Comparison of ENCODE assay signal across 19 mouse cellular contexts in genomic region chr13:56578097-56578496, GRCm38 (mm10). TPM values are rescaled to one million over a fixed set of nuclear protein-coding genes. Genes with fewer than 3 reads are reported as not detected.
A peak's percentile ranks its signal among the peaks of the same experiment; 100 is the strongest.
DNase-seq lines count a peak whose midpoint lies in the region; ATAC-seq and TF ChIP-seq lines count a peak whose summit lies in the region.
"Had no signal": no experiment of that assay in that cellular context is flagged by ENCODE, and none has a peak within 500 bp of the region (broad histone marks: within the 10 kb centered on the region; RNA-seq: fewer than 3 reads in every experiment).

No protein-coding gene starts in this region.

- H3K36me3 ChIP-seq in kidney, postnatal 0 days (ENCODE audit: insufficient read depth, low read length) = no peaks in the 10 kb centered on the region
- no peaks in the 10 kb centered on the region for H3K36me3 ChIP-seq in embryonic facial prominence, embryonic 11.5 days (replicated peaks; ENCODE audit: control insufficient read depth, insufficient read depth, low read depth, low read length)
- H3K36me3 ChIP-seq: lung, embryonic 15.5 days had no signal

- DNase-seq in heart, adult 11 months = peak; percentile 92
- no peak for DNase-seq in heart, adult 8-10 months (ENCODE audit: low spot score)
- no peak for DNase-seq in kidney, postnatal 0 days (ENCODE audit: low spot score)
- DNase-seq in kidney, postnatal 25 days = no peak
- peak; percentile 41 for DNase-seq in adipocyte (ENCODE audit: low spot score)
- peak; percentile 32 for DNase-seq in embryonic facial prominence, embryonic 11.5 days (ENCODE audit: low spot score)
- DNase-seq in left cerebral cortex, postnatal 10 days (ENCODE audit: extremely low spot score in 1 of 2, low spot score in 2 of 2) = no peak
- DNase-seq in thymus, postnatal 14 days = no peak
- DNase-seq: cerebellum, postnatal 25 days; gastrocnemius, postnatal 14 days; heart, postnatal 10 days; kidney, postnatal 4 days; right cerebral cortex, postnatal 25 days; thymus, postnatal 25 days had no signal

- H3K27ac ChIP-seq in kidney, postnatal 0 days = no peak overlapping the region
- no peak overlapping the region for H3K27ac ChIP-seq in embryonic facial prominence, embryonic 11.5 days (replicated peaks; ENCODE audit: low read depth, low read length)
- H3K27ac ChIP-seq: lung, embryonic 15.5 days had no signal

- no peak for ATAC-seq in kidney, postnatal 0 days (replicated peaks; ENCODE audit: low FRiP score, low read depth)
- no peak for ATAC-seq in embryonic facial prominence, embryonic 11.5 days (replicated peaks; ENCODE audit: insufficient number of reproducible peaks, low FRiP score, low TSS enrichment, low read depth)
- ATAC-seq: CD4-positive, CD25-positive, alpha-beta regulatory T cell, adult 4 months; inflammation-experienced regulatory T-cells, adult 6 months had no signal

- H3K4me3 ChIP-seq in kidney, postnatal 0 days (replicated peaks; ENCODE audit: low read depth, low read length) = no peak overlapping the region
- H3K4me3 ChIP-seq in embryonic facial prominence, embryonic 11.5 days (ENCODE audit: low read depth, low read length) = no peak overlapping the region
- H3K4me3 ChIP-seq: lung, embryonic 15.5 days had no signal

- no peaks in the 10 kb centered on the region for H3K9me3 ChIP-seq in kidney, postnatal 0 days (replicated peaks; ENCODE audit: low read length)
- H3K9me3 ChIP-seq in embryonic facial prominence, embryonic 11.5 days (replicated peaks; ENCODE audit: control insufficient read depth, low read length) = no peaks in the 10 kb centered on the region
- H3K9me3 ChIP-seq: lung, embryonic 15.5 days had no signal

- peaks cover 9% of the 10 kb centered on the region for H3K4me1 ChIP-seq in kidney, postnatal 0 days (replicated peaks; ENCODE audit: insufficient read depth, low read length)
- peaks cover 4% of the 10 kb centered on the region for H3K4me1 ChIP-seq in embryonic facial prominence, embryonic 11.5 days (ENCODE audit: control insufficient read depth, insufficient read depth, low read length)

- TF ChIP-seq CTCF in kidney, postnatal 0 days (IDR thresholded peaks at IDR 0.05; ENCODE audit: low read depth) = peak; percentile 48; the same call in 1 of the 2 replicates

- WGBS in kidney, postnatal 0 days = 67% methylated on average over 5 of the region's 5 CpGs
- WGBS in embryonic facial prominence, embryonic 11.5 days = 57% methylated on average over 5 of the region's 5 CpGs

- no peak overlapping the region for H3K4me2 ChIP-seq in kidney, postnatal 0 days (ENCODE audit: low read length)
- H3K4me2 ChIP-seq in embryonic facial prominence, embryonic 11.5 days (ENCODE audit: low read depth, low read length) = no peak overlapping the region
- H3K4me2 ChIP-seq: lung, embryonic 15.5 days had no signal

- no peaks in the 10 kb centered on the region for H3K27me3 ChIP-seq in kidney, postnatal 0 days (ENCODE audit: insufficient read depth, low read length)
- no peaks in the 10 kb centered on the region for H3K27me3 ChIP-seq in embryonic facial prominence, embryonic 11.5 days (ENCODE audit: control insufficient read depth, insufficient read depth, low read length)
- H3K27me3 ChIP-seq: lung, embryonic 15.5 days had no signal

- intact Hi-C loops in left cerebral cortex, postnatal 10 days (cut with DNase I) = loop anchor here (5.0 kb wide), 1 partner anchor 64 kb away; no protein-coding TSS in a partner anchor

- no peak overlapping the region for H3K9ac ChIP-seq in kidney, postnatal 0 days (ENCODE audit: low read depth, low read length)
- H3K9ac ChIP-seq in embryonic facial prominence, embryonic 11.5 days (replicated peaks; ENCODE audit: low read length) = no peak overlapping the region
- H3K9ac ChIP-seq: lung, embryonic 15.5 days had no signal

RNA-seq across cellular contexts. Expression of gene Lect2, which starts 29.8 kb away (rescaled TPM):
- total RNA-seq in heart, adult 8-10 months (2022) = not detected
- polyA plus RNA-seq in kidney, postnatal 0 days (2015; fragmentation: Nextera tagmentation; extraction: Ambion mirVana) = 0.88 and 1.2 TPM in 2 replicates
- polyA plus RNA-seq in embryonic facial prominence, embryonic 11.5 days (2014; fragmentation: Nextera tagmentation; extraction: Ambion mirVana) = not detected in 2 replicates
- total RNA-seq in left cerebral cortex, postnatal 10 days (2021) = not detected
- total RNA-seq: gastrocnemius, postnatal 14 days; heart, postnatal 10 days; neutrophil, adult 5-6 weeks had no signal
- polyA plus RNA-seq: CD4-positive, CD25-positive, alpha-beta regulatory T cell, adult 4 months; inflammation-experienced regulatory T-cells, adult 6 months; limb, embryonic 14.5 days; lung, embryonic 15.5 days had no signal

RNA-seq across cellular contexts. Expression of gene Tgfbi, which starts 31.2 kb away (rescaled TPM):
- 10 to 100 TPM; 10.2 to 16.8 (median 14.4) TPM for total RNA-seq in heart, adult 8-10 months (2022)
- 116 and 133 TPM in 2 replicates for polyA plus RNA-seq in kidney, postnatal 0 days (2015; fragmentation: Nextera tagmentation; extraction: Ambion mirVana)
- polyA plus RNA-seq in embryonic facial prominence, embryonic 11.5 days (2014; fragmentation: Nextera tagmentation; extraction: Ambion mirVana) = 85.8 and 93.6 TPM in 2 replicates
- total RNA-seq in left cerebral cortex, postnatal 10 days (2021) = 1 to 10 TPM; 3.5 to 4.0 TPM

RNA-seq across cellular contexts. Expression of gene Fbxl21, which starts 55.8 kb away (rescaled TPM):
- total RNA-seq in heart, adult 8-10 months (2022) = 1 to 10 TPM; 1.0 to 1.1 (median 1.0) TPM
- 2.7 and 2.8 TPM in 2 replicates for polyA plus RNA-seq in kidney, postnatal 0 days (2015; fragmentation: Nextera tagmentation; extraction: Ambion mirVana)
- polyA plus RNA-seq in embryonic facial prominence, embryonic 11.5 days (2014; fragmentation: Nextera tagmentation; extraction: Ambion mirVana) = 2.8 and 3.7 TPM in 2 replicates
- 1 to 10 TPM; 3.8 to 4.2 TPM for total RNA-seq in left cerebral cortex, postnatal 10 days (2021)

Comparison
In these comparisons a context has a peak if more than half of its experiments do, and no peak if none do; other contexts are left out.
1. DNase-seq: peak in heart, adult 11 months (single experiment), adipocyte (single experiment) and embryonic facial prominence, embryonic 11.5 days (single experiment); none in heart, adult 8-10 months (single experiment), kidney, postnatal 0 days (single experiment), kidney, postnatal 25 days (0 of 2), left cerebral cortex, postnatal 10 days (0 of 2) and thymus, postnatal 14 days (single experiment).